Mouse (Mus musculus) left cerebral cortex, adult 6 months (tissue): ENCODE results near the gene Mettl9. TPM values are rescaled to one million over a fixed set of nuclear protein-coding genes. Genes with fewer than 3 reads are reported as not detected.

Experiments
- long read RNA-seq, 2 experiments: library from polyadenylated mRNA; unstranded; transcript quantifications; one replicate each; pipeline ENCODE4 v2.0.0; 2019 to 2020
- polyA plus RNA-seq: library from polyadenylated mRNA; unstranded; fragments of <200 nt; fragmentation: Nextera tagmentation; gene quantifications from 2 replicates; pipeline ENCODE4 v1.2.3, GENCODE M21; 2021

Mettl9 gene
- 68.2 and 104 TPM in 2 replicates for polyA plus RNA-seq
- long read RNA-seq, experiment 1, transcript Mettl9-201 (5 exons, 1,823 nt): major isoform, 332 of 433 reads
- long read RNA-seq, experiment 1, partial matches to known transcripts: 3 of 433 reads
- long read RNA-seq, experiment 1, other reads (novel, unspliced or antisense): 98 of 433 reads
- long read RNA-seq, experiment 2, transcript Mettl9-201 (5 exons, 1,823 nt): major isoform, 73 of 118 reads
- long read RNA-seq, experiment 2, transcript Mettl9-204 (1 exons, 3,043 nt): minor isoform, 8 of 118 reads
- long read RNA-seq, experiment 2, partial matches to known transcripts: 5 of 118 reads
- long read RNA-seq, experiment 2, other reads (novel, unspliced or antisense): 32 of 118 reads

DNA sequence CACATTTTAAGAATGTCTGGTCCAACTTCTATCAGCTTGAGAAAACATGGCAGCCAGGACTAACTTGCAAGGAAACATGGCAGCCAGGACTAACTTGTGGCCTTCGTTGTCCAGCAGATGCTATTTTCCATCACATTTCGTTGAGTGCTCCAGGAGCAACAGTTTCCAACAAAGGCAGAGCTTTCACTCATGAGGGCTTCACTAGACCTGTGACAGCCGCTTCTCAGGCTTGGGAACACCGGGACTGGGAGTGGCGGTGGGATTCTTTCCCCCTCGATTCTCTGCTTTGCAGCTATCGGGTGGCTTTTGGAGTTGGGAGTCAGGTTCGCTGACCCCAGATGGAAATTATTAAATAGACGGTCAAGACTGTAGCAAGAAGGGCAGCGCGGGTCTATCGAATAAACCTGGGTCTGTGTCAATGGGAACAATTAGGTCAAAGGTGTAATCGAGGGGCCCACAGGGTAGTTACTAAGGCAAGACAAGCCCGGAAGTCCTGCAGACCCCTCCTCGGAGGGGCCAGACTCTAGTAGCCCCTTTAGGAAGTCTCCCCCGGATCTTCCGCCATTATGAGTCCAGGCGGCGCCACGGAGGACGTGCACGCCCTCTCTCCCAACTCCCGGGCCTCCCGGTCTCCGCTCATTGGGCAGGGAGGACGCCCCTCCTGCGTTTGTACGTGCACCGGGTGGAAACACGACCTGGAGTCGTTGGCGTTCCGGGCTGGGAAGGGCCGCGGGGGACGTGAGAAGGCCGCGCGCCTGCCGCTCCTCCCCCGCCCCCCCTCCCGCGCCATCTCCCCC, at the start of gene Mettl9:
TSS of gene Mettl9 (plus strand) at position 590 of the 797 bp plus-strand sequence.

DNA sequence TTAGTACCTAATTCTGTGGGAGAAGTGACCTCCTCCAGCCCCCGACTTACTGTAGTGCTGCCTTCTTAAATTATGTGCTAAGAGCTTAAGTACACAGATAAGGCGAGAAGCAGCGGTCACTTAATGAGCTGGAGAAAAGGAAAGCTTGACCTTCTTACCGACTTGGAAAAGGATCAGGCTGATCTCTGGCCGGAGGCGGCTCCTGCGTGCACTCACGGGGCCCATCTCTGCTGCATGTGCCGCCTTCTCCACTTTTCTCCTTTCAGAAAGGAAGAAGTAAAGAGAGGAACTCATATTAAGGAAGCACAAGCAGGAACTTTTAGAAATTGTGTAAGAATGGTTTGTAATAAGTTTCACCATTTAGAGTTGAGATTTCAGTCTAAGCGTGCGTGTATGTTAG, 40.0 kb downstream of the Mettl9 start, which contains the start of gene Igsf6:
TSS of gene Igsf6 (minus strand) at position 292 of the 400 bp plus-strand sequence.

DNA sequence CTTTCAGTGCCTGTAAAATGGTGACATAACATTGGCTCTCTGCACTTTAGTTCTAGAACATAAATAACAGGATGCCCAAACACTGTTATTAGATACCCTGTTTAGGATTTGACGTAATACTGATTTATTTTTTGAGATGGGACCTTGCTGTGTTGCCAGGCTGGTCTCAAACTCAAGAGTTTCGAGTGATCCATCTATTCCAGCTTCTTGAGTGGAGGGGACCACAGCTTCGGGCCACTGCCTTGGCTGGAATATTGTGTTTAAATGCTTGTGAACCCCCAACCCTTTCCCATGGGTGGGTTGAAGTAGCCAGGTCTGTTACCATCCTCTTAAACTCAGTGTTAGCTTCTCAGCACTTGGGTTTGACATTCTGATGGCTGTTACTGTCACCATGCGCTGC, 47.1 kb downstream of the Mettl9 start, which contains the start of gene Otoa:
TSS of gene Otoa (plus strand) at position 301 of the 400 bp plus-strand sequence.

Other genes with a start within 250 kb of the Mettl9 start
- gene Gm5737, start 222.1 kb upstream of the Mettl9 start, polyA plus RNA-seq: not detected in 2 replicates
- 5.5 and 7.2 TPM in 2 replicates for gene Eef2k, start 191.6 kb upstream of the Mettl9 start, polyA plus RNA-seq
- 15.2 and 16.5 TPM in 2 replicates for gene Polr3e, start 116.7 kb upstream of the Mettl9 start, polyA plus RNA-seq
- 1.4 and 6.2 TPM in 2 replicates for gene Cdr2, start 52.1 kb upstream of the Mettl9 start, polyA plus RNA-seq
- gene Mfsd13b, start 51.9 kb upstream of the Mettl9 start, polyA plus RNA-seq: 0.88 and 1.2 TPM in 2 replicates
- 0.67 and 0.93 TPM in 2 replicates for gene Igsf6, start 40.1 kb downstream of the Mettl9 start, polyA plus RNA-seq
- gene Otoa, start 47.2 kb downstream of the Mettl9 start, polyA plus RNA-seq: 0.03 TPM in 1 of 2 replicates, not detected in the other